Mouse (Mus musculus) CH12F3 (cell line): ENCODE measurements around the gene Spopl.
"Not testable (repeated sequence)": the region's sequence is repeated elsewhere in the genome, so short reads cannot be mapped to it uniquely, and the experiment has no call there.

Source experiments
- in situ Hi-C: fragments of 300-500 bp; cut with MboI; formaldehyde crosslinking; loops from 2 replicates; pipeline ENCODE4 v1.14.3; 2020; ENCODE audit warnings: low sequenced_read_pairs

Gene Spopl

DNA sequence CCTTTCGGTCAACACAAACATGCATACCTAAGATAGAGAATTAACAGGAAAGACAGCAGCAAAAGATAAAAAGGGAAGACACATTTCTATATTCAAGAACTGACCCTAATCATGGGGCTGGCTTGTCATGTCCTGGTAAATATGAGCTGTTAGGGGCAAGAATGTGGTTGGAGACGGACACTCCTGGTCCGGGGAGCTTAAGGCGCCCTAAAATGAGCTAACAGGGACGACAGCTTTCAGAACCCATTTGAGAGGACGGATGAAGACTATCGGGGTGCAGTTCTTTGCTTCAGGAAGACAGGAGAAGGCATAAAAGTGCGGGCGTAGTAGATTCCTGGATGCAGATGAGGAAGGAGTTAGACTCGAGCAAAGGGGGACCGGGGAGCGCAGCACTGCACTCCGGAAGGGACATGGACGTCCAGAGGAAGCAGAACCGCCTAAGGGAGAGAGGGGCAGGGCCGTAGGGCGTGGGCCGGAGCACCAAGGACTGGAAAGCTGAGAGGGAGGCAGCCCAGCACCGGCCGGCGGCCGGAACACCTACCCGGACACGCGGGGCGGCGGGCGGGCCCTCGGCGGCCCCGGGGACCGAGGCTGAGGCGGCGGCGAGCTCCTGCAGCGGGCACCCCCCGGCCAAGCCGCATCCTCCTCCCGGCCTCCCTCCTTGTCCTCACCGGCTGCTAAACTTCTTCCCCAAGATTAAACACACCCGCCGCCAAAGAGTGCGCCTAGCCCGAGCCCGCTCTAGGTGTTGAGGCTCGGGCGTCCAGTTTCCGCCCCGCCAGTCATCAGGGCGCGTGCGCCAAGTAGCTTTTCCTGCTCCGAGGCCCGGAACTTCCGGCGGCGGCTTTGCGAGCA is at the start of gene Spopl:
Gene Spopl, minus strand, starts transcription at position 805 of the 855 bp plus-strand sequence.
- in situ Hi-C loops: no loop called here

DNA sequence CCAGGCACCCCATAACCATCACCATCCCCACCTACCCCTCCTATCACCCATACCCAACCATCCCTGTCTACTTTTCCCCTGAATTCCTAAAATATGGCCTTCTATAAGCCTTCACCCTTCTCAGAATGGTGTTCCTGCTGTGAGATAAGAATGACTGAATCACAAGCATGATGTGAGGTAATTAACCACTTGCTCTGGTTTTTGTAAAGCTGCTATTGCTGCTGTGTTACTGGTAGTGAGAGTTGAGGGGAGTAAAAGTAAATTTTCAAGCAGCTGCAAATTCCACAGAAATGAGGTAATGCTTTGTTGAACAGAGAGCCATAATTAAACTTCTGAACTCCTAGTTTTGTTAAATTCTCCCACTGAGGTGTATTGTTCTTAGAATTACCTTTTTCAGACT is 48.2 kb upstream of the Spopl start:
- in situ Hi-C loops: no loop called here

- in situ Hi-C loops: no loop called here
Observed at GRCm38 (mm10) chr2:23617989-23618388, 46.1 kb upstream of the Spopl start.

- in situ Hi-C loops: no loop called here
Observed at GRCm38 (mm10) chr2:23605391-23605790, 33.5 kb upstream of the Spopl start.

GRCm38 (mm10) chr2:23588769-23589168 is 16.9 kb upstream of the Spopl start:
- in situ Hi-C loops: no loop called here

- in situ Hi-C loops: not testable (repeated sequence)
Observed at GRCm38 (mm10) chr2:23572157-23572532, 239 bp upstream of the Spopl start.

- in situ Hi-C loops: no loop called here
Observed at GRCm38 (mm10) chr2:23570563-23570962, 1.3 kb downstream of the Spopl start.

- in situ Hi-C loops: no loop called here
Observed at GRCm38 (mm10) chr2:23568775-23569174, 3.1 kb downstream of the Spopl start.

DNA sequence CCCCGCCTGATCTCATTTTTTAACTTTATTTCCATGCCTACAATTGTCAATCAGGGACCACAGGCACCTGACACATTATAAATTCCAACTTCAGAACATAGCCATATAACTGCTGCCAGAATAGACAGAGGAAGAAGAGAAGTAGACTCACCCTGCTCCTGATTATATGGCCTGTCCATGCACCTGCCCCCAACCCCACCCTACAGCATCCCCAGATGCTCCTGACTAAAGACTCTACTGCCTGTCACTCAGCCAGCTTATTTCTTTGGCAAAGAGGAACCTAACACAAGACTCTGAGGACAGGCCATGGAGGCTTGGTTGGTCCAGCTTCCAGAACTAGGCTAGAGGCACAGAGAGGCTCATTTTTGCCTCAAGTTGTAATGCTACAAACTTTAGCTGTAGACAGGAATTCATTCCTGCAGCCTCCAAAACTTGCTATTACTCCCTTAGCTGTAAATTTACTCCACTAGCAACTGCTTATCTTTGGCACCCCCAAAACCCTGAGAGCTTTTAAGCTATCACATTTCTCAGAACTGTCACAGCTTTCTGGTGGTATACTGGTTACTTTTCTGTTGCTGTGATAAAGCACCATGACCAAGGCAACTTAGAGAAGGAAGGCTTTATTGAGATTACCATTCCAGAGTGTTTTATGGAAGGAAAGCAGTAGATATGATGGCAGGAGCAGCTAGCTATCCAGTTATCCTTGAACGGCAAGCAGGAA is 6.7 kb downstream of the Spopl start:
- in situ Hi-C loops: no loop called here

GRCm38 (mm10) chr2:23562898-23563297 is 9.0 kb downstream of the Spopl start:
- in situ Hi-C loops: no loop called here

DNA sequence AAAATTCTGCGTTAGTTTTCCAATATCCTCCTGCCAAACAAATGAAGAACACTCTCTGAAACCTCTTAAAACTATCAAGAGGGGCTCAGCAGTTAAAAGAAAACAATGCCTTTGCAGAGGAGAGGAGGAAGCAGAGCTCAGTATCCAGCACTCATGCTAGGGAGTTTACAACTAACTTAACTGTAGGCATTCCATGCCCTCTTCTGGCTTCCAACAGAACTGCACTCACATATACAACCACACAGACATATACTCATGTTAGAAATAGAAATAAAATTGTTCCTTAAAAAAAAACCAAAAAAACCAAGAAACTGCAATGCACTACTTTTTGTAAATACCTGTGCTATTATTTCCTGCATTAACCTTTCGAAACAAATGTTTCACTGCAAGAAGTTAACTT is 12.7 kb downstream of the Spopl start:
- in situ Hi-C loops: no loop called here

DNA sequence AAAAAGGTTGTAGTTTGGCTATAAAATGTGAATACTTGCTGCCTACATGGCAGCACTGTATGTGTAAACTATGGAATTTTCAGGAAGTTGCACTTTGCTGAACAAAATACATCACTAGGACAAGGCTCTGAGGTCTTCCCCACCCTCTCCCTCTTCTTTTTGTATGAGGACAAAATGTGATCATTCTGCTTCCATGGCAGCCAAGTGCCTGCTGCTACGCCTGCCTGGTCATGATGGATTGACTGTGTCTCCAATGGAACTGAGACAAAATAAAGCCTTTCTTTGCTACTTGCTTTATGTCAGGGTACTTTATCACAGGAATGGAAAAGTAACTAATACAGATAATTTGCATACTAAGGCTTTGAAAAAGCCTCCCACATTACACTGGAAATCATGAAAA is 20.7 kb downstream of the Spopl start:
- in situ Hi-C loops: no loop called here

DNA sequence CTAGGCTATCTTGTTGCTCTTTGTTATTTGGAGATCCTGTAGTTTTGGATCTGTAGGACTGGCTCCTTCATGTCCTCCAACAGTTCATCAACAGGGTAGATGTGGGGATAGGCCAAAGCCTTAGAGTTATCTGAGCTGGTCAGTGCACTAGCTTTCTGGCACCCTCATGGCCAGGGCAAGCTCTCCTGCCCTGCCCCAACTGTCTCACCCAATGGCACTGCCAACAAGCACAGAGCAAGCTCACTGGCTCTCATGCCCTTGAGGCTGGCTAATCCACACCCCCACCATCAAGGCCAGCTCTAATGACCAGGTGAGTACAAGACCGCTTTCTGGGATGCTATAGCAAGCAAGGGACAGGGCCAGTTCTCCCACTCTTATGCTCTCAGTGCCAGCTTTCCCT is 24.7 kb downstream of the Spopl start:
- in situ Hi-C loops: no loop called here

GRCm38 (mm10) chr2:23539967-23540366 is 31.9 kb downstream of the Spopl start:
- in situ Hi-C loops: no loop called here

DNA sequence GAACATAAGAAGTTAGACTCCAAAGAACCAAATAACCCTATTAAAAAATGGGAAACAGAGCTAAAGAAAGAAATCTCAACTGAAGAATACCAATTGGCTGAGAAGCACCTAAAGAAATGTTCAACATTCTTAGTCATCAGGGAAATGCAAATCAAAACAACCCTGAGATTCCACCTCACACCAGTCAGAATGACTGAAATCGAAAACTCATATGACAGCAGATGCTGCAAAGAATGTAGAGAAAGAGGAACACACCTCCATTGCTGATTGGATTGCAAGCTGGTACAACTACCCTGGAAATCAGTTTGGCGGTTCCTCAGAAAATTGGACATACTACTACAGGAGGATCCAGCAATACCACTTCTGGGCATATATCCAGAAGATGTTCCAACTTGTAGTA is 44.2 kb downstream of the Spopl start:
- in situ Hi-C loops: not testable (repeated sequence)

DNA sequence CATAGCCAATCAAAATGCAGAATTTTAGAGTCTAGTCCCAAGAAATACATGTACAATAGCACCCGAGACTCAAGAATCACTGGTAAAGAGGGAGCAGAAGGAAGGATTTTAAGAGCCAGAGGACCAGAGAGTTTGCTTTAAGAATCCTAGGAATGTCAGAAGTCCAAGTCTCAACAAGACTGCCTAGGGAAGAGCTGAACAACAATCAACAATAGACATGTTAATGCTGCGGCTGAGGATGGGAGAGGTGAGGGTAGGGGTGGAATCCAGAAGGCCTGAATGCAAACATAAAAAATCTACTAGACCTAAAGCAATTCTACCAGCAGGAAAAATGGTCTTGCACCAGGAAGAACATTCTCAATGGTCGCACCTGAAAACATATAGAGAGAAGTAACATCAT is 66.8 kb downstream of the Spopl start:
- in situ Hi-C loops: no loop called here

DNA sequence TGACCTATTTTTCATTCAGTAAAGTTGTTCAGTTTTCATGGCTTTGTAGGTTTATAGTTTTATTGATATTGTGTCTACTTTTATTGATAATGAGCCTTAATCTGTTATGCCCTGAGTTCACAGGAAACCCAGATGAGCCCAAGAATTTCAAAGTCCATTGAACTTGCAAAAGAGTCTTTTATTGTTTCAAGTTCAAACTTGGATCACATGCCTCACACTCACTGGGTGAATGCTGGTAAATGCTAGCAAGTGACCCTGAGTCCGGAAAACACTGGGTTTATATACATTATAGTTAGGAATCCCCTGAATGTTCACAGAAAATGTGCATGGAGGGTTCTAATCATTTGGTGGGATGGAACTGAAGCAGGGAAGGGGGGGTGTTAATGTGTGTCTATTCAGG is 90.2 kb downstream of the Spopl start:
- in situ Hi-C loops: no loop called here

- in situ Hi-C loops: no loop called here
Observed at GRCm38 (mm10) chr2:23467471-23467870, 104.4 kb downstream of the Spopl start.

- in situ Hi-C loops: no loop called here
Observed at GRCm38 (mm10) chr2:23457452-23457851, 114.5 kb downstream of the Spopl start.
